Mouse (Mus musculus) liver, embryonic 13.5 days (tissue): ENCODE measurements around the gene Hsd3b2. TPM values are rescaled to one million over a fixed set of nuclear protein-coding genes. Genes with fewer than 3 reads are reported as not detected.
"Not testable (repeated sequence)": the region's sequence is repeated elsewhere in the genome, so short reads cannot be mapped to it uniquely, and the experiment has no call there.

Experiments used
- ATAC-seq: fragments of 200-750 bp; cut with Nextera tagmentation; 2 replicates; pipeline ENCODE4 v1.8.0; 2017; ENCODE audit warnings: low read depth, mild to moderate bottlenecking, moderate number of reproducible peaks, moderate library complexity
- DNase-seq: peaks from one replicate; pipeline ENCODE4 v3.0.0; 2022
- H3K27ac ChIP-seq: fragments of 300-500 bp; sonication (generic); 2 replicates; pipeline ENCODE4 v1.5.1; 2015; ENCODE audit warnings: moderate library complexity, mild to moderate bottlenecking, inconsistent platforms
- H3K27me3 ChIP-seq: fragments of 300-500 bp; sonication (generic); 2 replicates; pipeline ENCODE4 v1.6.1; 2015; ENCODE audit warnings: mild to moderate bottlenecking, inconsistent platforms
- H3K36me3 ChIP-seq: fragments of 300-500 bp; sonication (generic); 2 replicates; pipeline ENCODE4 v1.6.1; 2015; ENCODE audit warnings: mild to moderate bottlenecking, inconsistent platforms
- H3K4me1 ChIP-seq: fragments of 300-500 bp; sonication (generic); replicated peaks from 2 replicates; pipeline ENCODE4 v1.6.1; 2015; ENCODE audit warnings: inconsistent platforms
- H3K4me2 ChIP-seq: fragments of 300-500 bp; sonication (generic); 2 replicates; pipeline ENCODE4 v1.6.1; 2015; ENCODE audit warnings: inconsistent platforms, mild to moderate bottlenecking, moderate library complexity
- H3K4me3 ChIP-seq: fragments of 300-500 bp; sonication (generic); replicated peaks from 2 replicates; pipeline ENCODE4 v1.5.1; 2015; ENCODE audit warnings: mild to moderate bottlenecking, inconsistent platforms
- H3K9ac ChIP-seq: fragments of 300-500 bp; sonication (generic); 2 replicates; pipeline ENCODE4 v1.6.1; 2015; ENCODE audit warnings: mild to moderate bottlenecking, inconsistent platforms
- H3K9me3 ChIP-seq: fragments of 300-500 bp; sonication (generic); replicated peaks from 2 replicates; pipeline ENCODE4 v1.6.1; 2016; ENCODE audit warnings: inconsistent platforms
- WGBS: fragments of 180-500 bp; shearing (Covaris S2); methylation state at CpG from one replicate; pipeline ENCODE4 v1.1.7; 2015; ENCODE audit not compliant: insufficient replicate concordance; 5-methylcytosine and 5-hydroxymethylcytosine counted together
- polyA plus RNA-seq: library from polyadenylated mRNA; unstranded; fragments of >200 nt; fragmentation: Nextera tagmentation; extraction: Ambion mirVana; gene quantifications from 2 replicates; pipeline ENCODE4 v1.2.1, GENCODE M21; 2015

The Hsd3b2 gene
- not detected in 2 replicates for polyA plus RNA-seq

GRCm38 (mm10) chr3:98724376-98724775, at the start of gene Hsd3b2:
Hsd3b2 (minus strand) TSS chr3:98724543.
- no peaks in the 10 kb centered on the region for H3K4me1 ChIP-seq
- 53% methylated on average over 1 of the region's 1 CpGs for WGBS
- H3K27ac ChIP-seq = no peak within 1 kb of the TSS
- no peaks in the 10 kb centered on the region for H3K36me3 ChIP-seq
- H3K4me2 ChIP-seq = no peak within 1 kb of the TSS
- no peak within 1 kb of the TSS for H3K4me3 ChIP-seq
- no peaks in the 10 kb centered on the region for H3K9me3 ChIP-seq
- ATAC-seq (no peak), DNase-seq (no peak)
- H3K9ac ChIP-seq = no peak within 1 kb of the TSS
- no peaks in the 10 kb centered on the region for H3K27me3 ChIP-seq

DNA sequence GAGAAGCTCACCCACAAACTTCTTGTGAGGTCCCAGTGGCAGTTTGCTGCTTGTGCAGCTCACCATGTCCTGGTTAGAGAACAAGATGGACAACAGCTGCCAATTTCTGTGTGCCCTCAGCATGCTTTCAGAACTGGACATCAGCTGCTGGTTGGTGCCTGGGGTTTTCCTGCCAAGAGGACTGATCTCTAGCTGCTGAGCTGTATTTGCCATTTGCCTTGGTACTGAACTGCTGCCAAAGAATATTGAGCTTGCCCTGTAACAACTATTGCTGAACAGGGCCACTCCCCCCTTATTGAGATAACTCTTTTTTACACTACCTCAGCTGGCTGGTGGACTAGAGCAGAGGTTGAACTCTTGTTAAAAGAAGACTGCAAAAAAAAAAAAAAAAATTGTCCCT, 39.8 kb upstream of the Hsd3b2 start:
- Histone ChIP-seq H3K36me3 (no peaks in the 10 kb centered on the region), H3K9me3 (no peaks in the 10 kb centered on the region), H3K27ac (no peak overlapping the region), H3K4me2 (no peak overlapping the region), H3K27me3 (no peaks in the 10 kb centered on the region), H3K4me1 (no peaks in the 10 kb centered on the region), H3K9ac (no peak overlapping the region), H3K4me3 (no peak overlapping the region)
- no peak for ATAC-seq
- DNase-seq = no peak

DNA sequence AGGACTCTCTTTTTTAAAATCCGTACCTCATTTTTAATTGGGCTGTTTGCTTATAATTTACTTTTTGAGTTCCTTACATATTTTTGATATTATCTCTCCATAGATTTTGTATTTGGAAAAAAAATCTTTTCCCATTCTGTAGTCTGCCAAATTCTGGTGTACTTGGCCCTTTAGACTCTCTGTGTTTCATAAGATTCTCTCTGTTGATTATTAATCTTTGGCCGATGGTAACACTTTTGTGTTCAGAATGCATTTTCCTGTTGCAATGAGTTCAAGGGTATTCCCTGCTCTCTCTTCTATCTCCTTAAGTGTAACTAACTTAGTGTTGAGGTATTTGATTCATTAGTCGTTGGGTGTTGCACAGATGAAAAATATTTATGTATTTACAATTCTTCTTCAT, 32.5 kb upstream of the Hsd3b2 start:
- H3K9ac ChIP-seq = no peak overlapping the region
- DNase-seq (no peak), ATAC-seq (no peak)
- no peak overlapping the region for H3K4me2 ChIP-seq
- H3K36me3 ChIP-seq = no peaks in the 10 kb centered on the region
- WGBS = 54% methylated on average over 3 of the region's 3 CpGs
- H3K4me3 ChIP-seq = no peak overlapping the region
- H3K27ac ChIP-seq = no peak overlapping the region
- H3K4me1 ChIP-seq = no peaks in the 10 kb centered on the region
- H3K9me3 ChIP-seq = no peaks in the 10 kb centered on the region
- no peaks in the 10 kb centered on the region for H3K27me3 ChIP-seq

GRCm38 (mm10) chr3:98752171-98752570, 27.8 kb upstream of the Hsd3b2 start:
- no peak for DNase-seq
- H3K4me3 ChIP-seq = no peak overlapping the region
- no peak for ATAC-seq
- H3K9ac ChIP-seq = no peak overlapping the region
- no peak overlapping the region for H3K4me2 ChIP-seq
- H3K4me1 ChIP-seq = no peaks in the 10 kb centered on the region
- H3K9me3 ChIP-seq = no peaks in the 10 kb centered on the region
- no peak overlapping the region for H3K27ac ChIP-seq
- WGBS = 36% methylated on average over 2 of the region's 2 CpGs
- no peaks in the 10 kb centered on the region for H3K36me3 ChIP-seq
- no peaks in the 10 kb centered on the region for H3K27me3 ChIP-seq

GRCm38 (mm10) chr3:98741043-98741442, 16.7 kb upstream of the Hsd3b2 start:
- H3K4me1 ChIP-seq, H3K36me3 ChIP-seq, DNase-seq, H3K4me3 ChIP-seq, H3K4me2 ChIP-seq, H3K9me3 ChIP-seq, H3K27ac ChIP-seq, H3K9ac ChIP-seq, ATAC-seq, H3K27me3 ChIP-seq: not testable (repeated sequence)
- 26% methylated on average over 1 of the region's 1 CpGs for WGBS

GRCm38 (mm10) chr3:98734340-98734739, 10.0 kb upstream of the Hsd3b2 start:
- DNase-seq (no peak), ATAC-seq (no peak)
- Histone ChIP-seq H3K4me1 (no peaks in the 10 kb centered on the region), H3K9me3 (0 out of 2 replicates have a peak, but pooled peaks cover 5% of the 10 kb centered on the region), H3K27ac (no peak overlapping the region), H3K9ac (no peak overlapping the region), H3K4me3 (no peak overlapping the region), H3K36me3 (no peaks in the 10 kb centered on the region), H3K27me3 (no peaks in the 10 kb centered on the region), H3K4me2 (no peak overlapping the region)
- WGBS = 59% methylated on average over 4 of the region's 4 CpGs

DNA sequence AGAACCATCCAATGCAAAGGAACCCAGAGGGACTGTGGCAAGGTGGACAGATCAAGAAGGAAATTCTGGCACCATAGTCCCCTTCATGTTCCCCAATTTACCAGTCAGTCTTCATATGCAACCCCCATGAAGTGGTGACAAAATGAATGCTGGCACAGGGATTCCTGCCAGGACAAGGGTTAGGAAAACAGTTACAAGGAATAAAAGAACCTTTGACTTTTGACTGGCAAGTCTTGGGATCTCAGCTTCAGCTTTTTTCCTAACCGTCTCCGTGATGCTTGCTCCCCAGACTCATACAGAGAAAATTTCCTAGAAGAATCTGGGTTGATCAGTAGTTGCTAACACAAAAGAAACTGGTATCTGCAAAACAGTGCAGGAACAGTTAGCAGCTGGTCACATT, 9.4 kb upstream of the Hsd3b2 start:
- Histone ChIP-seq H3K27ac (no peak overlapping the region), H3K27me3 (no peaks in the 10 kb centered on the region), H3K4me3 (no peak overlapping the region), H3K4me1 (no peaks in the 10 kb centered on the region), H3K9ac (no peak overlapping the region), H3K36me3 (no peaks in the 10 kb centered on the region), H3K9me3 (0 out of 2 replicates have a peak, but pooled peaks cover 5% of the 10 kb centered on the region), H3K4me2 (no peak overlapping the region)
- WGBS = 72% methylated on average over 2 of the region's 2 CpGs
- no peak for DNase-seq
- ATAC-seq = no peak

GRCm38 (mm10) chr3:98726281-98726680, 1.9 kb upstream of the Hsd3b2 start:
- Histone ChIP-seq H3K9me3 (no peaks in the 10 kb centered on the region), H3K27ac (no peak overlapping the region), H3K9ac (no peak overlapping the region), H3K4me2 (no peak overlapping the region), H3K27me3 (no peaks in the 10 kb centered on the region), H3K4me1 (no peaks in the 10 kb centered on the region), H3K4me3 (no peak overlapping the region), H3K36me3 (no peaks in the 10 kb centered on the region)
- 59% methylated on average over 2 of the region's 2 CpGs for WGBS
- ATAC-seq (no peak), DNase-seq (no peak)

DNA sequence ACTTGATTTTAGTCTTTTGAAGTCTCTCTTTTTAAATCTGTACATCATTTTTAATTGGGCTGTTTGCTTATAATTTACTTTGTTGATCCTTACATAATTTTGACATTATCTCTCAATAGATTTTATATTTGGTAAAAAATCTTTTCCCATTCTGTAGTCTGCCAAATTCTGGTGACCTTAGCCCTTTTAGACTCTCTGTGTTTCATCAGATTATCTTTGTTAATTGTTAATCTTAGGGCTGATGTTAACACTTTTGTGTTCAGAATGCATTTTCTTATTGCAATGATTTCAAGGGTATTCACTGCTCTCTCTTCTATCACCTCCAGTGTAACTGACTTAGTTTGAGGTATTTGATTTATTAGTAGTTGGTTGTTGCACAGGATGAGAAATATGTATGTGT, 3.6 kb downstream of the Hsd3b2 start:
- no peak overlapping the region for H3K4me2 ChIP-seq
- no peaks in the 10 kb centered on the region for H3K36me3 ChIP-seq
- no peaks in the 10 kb centered on the region for H3K27me3 ChIP-seq
- ATAC-seq = no peak
- no peak overlapping the region for H3K9ac ChIP-seq
- H3K4me1 ChIP-seq = no peaks in the 10 kb centered on the region
- DNase-seq = no peak
- H3K9me3 ChIP-seq = no peaks in the 10 kb centered on the region
- no peak overlapping the region for H3K4me3 ChIP-seq
- H3K27ac ChIP-seq = no peak overlapping the region

DNA sequence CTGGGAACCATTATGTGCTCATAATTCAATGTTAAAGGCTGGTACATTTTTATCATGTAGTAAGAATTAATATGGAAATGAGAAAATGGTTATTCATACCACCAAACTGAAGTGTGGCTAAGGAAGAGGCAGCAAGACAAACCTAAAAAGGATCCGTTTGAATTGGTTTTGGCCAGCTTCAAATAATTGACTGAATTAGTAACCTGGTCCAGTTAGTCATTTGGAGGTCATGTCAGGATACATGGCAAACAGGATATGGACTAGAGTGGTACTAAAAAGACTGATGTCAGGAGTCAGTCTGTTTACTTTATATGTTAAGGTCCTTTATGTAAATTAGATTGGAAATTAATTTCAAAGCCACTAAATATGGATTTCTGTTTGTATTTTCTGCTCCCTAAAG, 41.9 kb downstream of the Hsd3b2 start:
- Histone ChIP-seq H3K36me3 (no peaks in the 10 kb centered on the region), H3K9ac (no peak overlapping the region), H3K4me3 (no peak overlapping the region), H3K4me1 (no peaks in the 10 kb centered on the region), H3K9me3 (no peaks in the 10 kb centered on the region), H3K27ac (no peak overlapping the region), H3K27me3 (no peaks in the 10 kb centered on the region), H3K4me2 (no peak overlapping the region)
- no peak for ATAC-seq
- no peak for DNase-seq
- WGBS = 42% methylated on average over 1 of the region's 1 CpGs

- Histone ChIP-seq H3K4me2 (no peak overlapping the region), H3K27ac (no peak overlapping the region), H3K9ac (no peak overlapping the region), H3K27me3 (no peaks in the 10 kb centered on the region), H3K9me3 (no peaks in the 10 kb centered on the region), H3K4me1 (no peaks in the 10 kb centered on the region), H3K36me3 (no peaks in the 10 kb centered on the region), H3K4me3 (no peak overlapping the region)
- DNase-seq = no peak
- no peak for ATAC-seq
Observed at GRCm38 (mm10) chr3:98680786-98681185, 43.6 kb downstream of the Hsd3b2 start.
